Mouse (Mus musculus) MEL (cell line): Measurements from ENCODE around the gene Pip4k2b. TPM values are rescaled to one million over a fixed set of nuclear protein-coding genes. Genes with fewer than 3 reads are reported as not detected.

ENCODE experiments used
- DNase-seq: peaks from one replicate; pipeline ENCODE4 v3.0.0; 2011; ENCODE audit warnings: low read depth, low spot score
- H3K27ac ChIP-seq: 2 replicates; pipeline ENCODE4 v1.5.1; 2012; ENCODE audit warnings: low read depth, mild to moderate bottlenecking, control low read depth, low read length, moderate library complexity; ENCODE audit not compliant: control insufficient read depth
- H3K27me3 ChIP-seq, 2 experiments: fragments of 150-350 bp in 1 of 2; sonication (generic) in 1 of 2; 2 replicates each; pipeline ENCODE4 v1.6.1; 2012; ENCODE audit warnings: low read length in 2 of 2, mild to moderate bottlenecking in 2 of 2, improper control_type of control experiment in 1 of 2, moderate library complexity in 1 of 2; ENCODE audit not compliant: insufficient read depth in 2 of 2, control insufficient read depth in 1 of 2
- H3K36me3 ChIP-seq, 2 experiments: 2 replicates each; pipeline ENCODE4 v1.6.1; 2012 to 2014; ENCODE audit warnings: low read length in 2 of 2, improper control_type of control experiment in 1 of 2, inconsistent platforms in 1 of 2, mild to moderate bottlenecking in 1 of 2; ENCODE audit not compliant: insufficient read depth in 2 of 2, control insufficient read depth in 1 of 2
- H3K4me1 ChIP-seq, 2 experiments: fragments of 150-350 bp in 1 of 2; sonication (generic) in 1 of 2; 2 replicates each; pipeline ENCODE4 v1.6.1; 2012; ENCODE audit warnings: low read length in 2 of 2, improper control_type of control experiment in 1 of 2, mild to moderate bottlenecking in 1 of 2; ENCODE audit not compliant: insufficient read depth in 2 of 2, control insufficient read depth in 1 of 2
- H3K4me3 ChIP-seq, 2 experiments: fragments of 150-350 bp in 1 of 2; sonication (generic) in 1 of 2; 2 replicates each; pipeline ENCODE4 v1.5.1; 2012; ENCODE audit warnings: low read depth in 2 of 2, low read length in 2 of 2, mild to moderate bottlenecking in 2 of 2, moderate library complexity in 2 of 2, control low read depth in 1 of 2, improper control_type of control experiment in 1 of 2; ENCODE audit not compliant: control insufficient read depth in 1 of 2, insufficient read depth in 1 of 2
- H3K79me2 ChIP-seq: 2 replicates; pipeline ENCODE4 v1.6.1; 2012; ENCODE audit warnings: mild to moderate bottlenecking, low read length, moderate library complexity; ENCODE audit not compliant: control insufficient read depth, poor library complexity, insufficient read depth
- H3K9ac ChIP-seq: 2 replicates; pipeline ENCODE4 v1.6.1; 2012; ENCODE audit warnings: low read depth, mild to moderate bottlenecking, control low read depth, low read length, moderate library complexity; ENCODE audit not compliant: control insufficient read depth, poor library complexity, severe bottlenecking
- H3K9me3 ChIP-seq: fragments of 150-350 bp; sonication (generic); replicated peaks from 2 replicates; pipeline ENCODE4 v1.6.1; 2012; ENCODE audit warnings: mild to moderate bottlenecking, low read length, improper control_type of control experiment, moderate library complexity; ENCODE audit not compliant: insufficient read depth
- BHLHE40 ChIP-seq: IDR thresholded peaks from 2 replicates; pipeline ENCODE4 v1.6.1; 2012; ENCODE audit warnings: low read depth, mild to moderate bottlenecking, inconsistent platforms, low read length, improper control_type of control experiment, borderline replicate concordance
- CHD1 ChIP-seq: IDR thresholded peaks from 2 replicates; pipeline ENCODE4 v1.6.1; 2012; ENCODE audit warnings: low read depth, mild to moderate bottlenecking, inconsistent platforms, low read length, improper control_type of control experiment
- E2F4 ChIP-seq: IDR thresholded peaks from 2 replicates; pipeline ENCODE4 v1.6.1; 2011; ENCODE audit warnings: low read depth, low read length, improper control_type of control experiment, borderline replicate concordance
- ELF1 ChIP-seq: IDR thresholded peaks from 2 replicates; pipeline ENCODE4 v1.6.1; 2014; ENCODE audit warnings: low read depth, mild to moderate bottlenecking, inconsistent platforms, low read length, improper control_type of control experiment, moderate library complexity
- HCFC1 ChIP-seq: IDR thresholded peaks from 2 replicates; pipeline ENCODE4 v1.6.1; 2012; ENCODE audit warnings: low read depth, mild to moderate bottlenecking, inconsistent platforms, low read length, improper control_type of control experiment, moderate library complexity
- JUND ChIP-seq: IDR thresholded peaks from 2 replicates; pipeline ENCODE4 v1.6.1; 2011; ENCODE audit warnings: low read depth, mild to moderate bottlenecking, improper control_type of control experiment, low read length
- MAFK ChIP-seq: IDR thresholded peaks from 2 replicates; pipeline ENCODE4 v1.6.1; 2011; ENCODE audit warnings: low read depth, mild to moderate bottlenecking, low read length, improper control_type of control experiment, borderline replicate concordance
- MEF2A ChIP-seq: IDR thresholded peaks from 2 replicates; pipeline ENCODE4 v1.6.1; 2014; ENCODE audit warnings: low read depth, mild to moderate bottlenecking, inconsistent platforms, low read length, improper control_type of control experiment; ENCODE audit not compliant: poor library complexity, insufficient replicate concordance, severe bottlenecking; ENCODE audit errors: extremely low read depth
- MYC ChIP-seq: IDR thresholded peaks from 2 replicates; pipeline ENCODE4 v1.6.1; 2011; ENCODE audit warnings: low read depth, mild to moderate bottlenecking, low read length, improper control_type of control experiment, moderate library complexity
- NRF1 ChIP-seq: IDR thresholded peaks from 2 replicates; pipeline ENCODE4 v1.6.1; 2014; ENCODE audit warnings: low read depth, mild to moderate bottlenecking, inconsistent platforms, low read length, improper control_type of control experiment, moderate library complexity; ENCODE audit not compliant: poor library complexity, insufficient read depth, severe bottlenecking
- POLR2AphosphoS5 ChIP-seq: IDR thresholded peaks from 2 replicates; pipeline ENCODE4 v1.6.1; 2012; ENCODE audit warnings: low read depth, borderline replicate concordance, mild to moderate bottlenecking, inconsistent platforms, low read length, moderate library complexity, mixed read lengths
- RCOR1 ChIP-seq: IDR thresholded peaks from 2 replicates; pipeline ENCODE4 v1.6.1; 2012; ENCODE audit warnings: low read depth, mild to moderate bottlenecking, inconsistent platforms, low read length, improper control_type of control experiment
- SIN3A ChIP-seq: IDR thresholded peaks from 2 replicates; pipeline ENCODE4 v1.6.1; 2012; ENCODE audit warnings: low read length, improper control_type of control experiment, inconsistent platforms
- SMC3 ChIP-seq: IDR thresholded peaks from 2 replicates; pipeline ENCODE4 v1.6.1; 2011; ENCODE audit warnings: low read depth, low read length, improper control_type of control experiment
- USF1 ChIP-seq: IDR thresholded peaks from 2 replicates; pipeline ENCODE4 v1.6.1; 2014; ENCODE audit warnings: low read depth, mild to moderate bottlenecking, inconsistent platforms, low read length, improper control_type of control experiment, moderate library complexity
- USF2 ChIP-seq, 2 experiments: IDR thresholded peaks; 2 replicates each; pipeline ENCODE4 v1.6.1; 2011 to 2012; ENCODE audit warnings: improper control_type of control experiment in 2 of 2, low read length in 2 of 2, borderline replicate concordance in 1 of 2, inconsistent platforms in 1 of 2, low read depth in 1 of 2, mild to moderate bottlenecking in 1 of 2; ENCODE audit not compliant: insufficient read depth in 1 of 2
- ZMIZ1 ChIP-seq: IDR thresholded peaks from 2 replicates; pipeline ENCODE4 v1.6.1; 2012; ENCODE audit warnings: low read depth, mild to moderate bottlenecking, inconsistent platforms, low read length, improper control_type of control experiment, moderate library complexity
- polyA plus RNA-seq, 2 experiments: library from polyadenylated mRNA; stranded (reverse) in 1 of 2; unstranded in 1 of 2; fragments of >175 nt in 1 of 2; fragments of >200 nt in 1 of 2; gene quantifications; 2 replicates each; pipeline versions ENCODE4 v1.2.1 to v1.2.4; 2012; ENCODE audit warnings: low replicate concordance in 2 of 2, low read depth in 1 of 2; ENCODE audit not compliant: insufficient read length in 2 of 2, insufficient read depth in 1 of 2, missing spikeins in 1 of 2
- total RNA-seq: library from RNA; depleted of rRNA; stranded (reverse); fragments of 300-350 nt; gene quantifications from 2 replicates; pipeline ENCODE4 v1.2.3, GENCODE M21; 2012

Gene Pip4k2b
- total and polyA plus RNA-seq, 3 experiments = 40.2 to 57.3 (median 43.4) TPM

DNA sequence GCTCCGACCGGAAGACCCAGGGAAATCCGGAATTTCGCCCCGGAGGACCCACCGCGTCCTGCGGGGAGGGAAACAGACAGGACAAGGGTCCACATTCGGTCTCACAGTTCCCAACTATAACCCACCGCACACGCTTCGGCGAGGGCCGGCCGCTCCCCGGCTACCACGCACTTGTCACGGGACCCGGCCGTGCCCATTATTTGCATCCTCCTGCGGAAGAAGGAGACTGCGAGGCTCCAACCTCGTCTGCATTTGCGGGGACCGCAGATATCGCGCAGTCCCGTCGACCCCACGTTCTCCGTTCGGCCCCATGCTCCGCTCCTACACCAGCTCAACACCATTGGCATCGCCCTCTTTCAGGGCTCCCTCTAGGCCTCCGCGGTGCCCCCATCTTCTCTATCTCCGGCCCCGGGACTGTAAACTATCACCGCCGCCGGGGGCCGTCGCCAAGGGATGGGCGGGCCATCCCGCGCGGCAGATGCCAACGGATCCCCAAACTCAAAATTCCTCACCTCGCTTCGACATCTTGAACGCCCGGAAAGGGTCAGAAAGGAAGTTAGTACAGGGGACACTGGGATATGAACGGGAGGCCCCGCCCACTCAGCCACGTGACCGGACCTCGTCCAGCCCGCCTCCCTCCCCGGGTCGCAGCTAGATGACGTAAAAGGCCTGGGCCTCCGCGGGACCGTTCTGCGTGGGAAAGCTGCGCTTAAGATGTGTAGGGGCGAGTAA, 37.5 kb upstream of the Pip4k2b start, which contains the start of gene Rpl23 (continued):
- TF ChIP-seq ELF1 (peak; percentile 85; the same call in 1 of the 2 replicates), JUND (no peak), POLR2AphosphoS5 (peak; percentile 90; the same call in 1 of the 2 replicates), BHLHE40 (peak; percentile 42; the same call in 1 of the 2 replicates), USF1 (peak; percentile 99), MYC (peak; percentile 95), SMC3 (no peak), MEF2A (no peak), ZMIZ1 (peak; percentile 98)
- TF ChIP-seq, all 39 proteins: peak for 23

DNA sequence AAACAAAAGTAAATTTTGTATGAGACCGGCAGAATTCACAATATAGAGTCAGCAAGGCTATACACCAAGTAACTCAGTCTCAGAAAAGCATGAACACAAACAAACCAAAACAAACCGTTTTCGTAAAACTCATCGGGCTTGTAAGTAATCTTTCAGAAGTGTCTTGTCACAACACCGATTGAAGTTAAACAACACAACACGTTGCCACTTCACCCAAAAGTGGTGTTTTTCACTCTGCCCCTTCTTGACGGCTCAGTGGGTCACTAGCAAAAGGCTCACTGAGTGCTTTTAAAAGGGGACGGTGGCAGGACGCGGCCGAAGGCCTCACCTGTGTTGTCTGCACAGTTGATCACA, 37.0 kb upstream of the Pip4k2b start:
- Histone ChIP-seq H3K36me3 (peaks cover 31 to 32% of the 10 kb centered on the region in 2 experiments), H3K4me3 (peak overlapping the region; percentile 60 to 99), H3K79me2 (peaks cover 39% of the 10 kb centered on the region), H3K27me3 (no peaks in the 10 kb centered on the region), H3K27ac (peak overlapping the region; percentile 92), H3K9ac (peak overlapping the region; percentile 99), H3K4me1 (peaks cover 0 to 10% of the 10 kb centered on the region in 2 experiments; a peak in 2 of 4 replicates), H3K9me3 (no peaks in the 10 kb centered on the region)
- TF ChIP-seq JUND (no peak), USF1 (no peak), E2F4 (no peak), SMC3 (no peak), USF2 (IDR thresholded peaks at IDR 0.05; ENCODE audit: borderline replicate concordance in 1 of 2, insufficient read depth in 1 of 2, low read depth in 1 of 2, low read length in 2 of 2) (no peak), RCOR1 (no peak), HCFC1 (no peak), MAFK (no peak), CHD1 (no peak; the same call in 1 of the 2 replicates), NRF1 (no peak), MEF2A (no peak), SIN3A (no peak)
- peak; percentile 58 for DNase-seq
